Mouse (Mus musculus): ENCODE data around the gene Lipc. TPM values are rescaled to one million over a fixed set of nuclear protein-coding genes. Genes with fewer than 3 reads are reported as not detected.

Lipc gene
- polyA plus RNA-seq, 1 experiment = 0.87 TPM

- Histone ChIP-seq H3K4me3 (replicated peaks; ENCODE audit: control insufficient read depth, low read depth, low read length) (no peak overlapping the region), H3K4me1 (ENCODE audit: control insufficient read depth, insufficient read depth, low read length) (peaks cover 5% of the 10 kb centered on the region; the same call in 1 of the 2 replicates), H3K27ac (ENCODE audit: control insufficient read depth, insufficient read depth, low read depth, low read length, poor library complexity) (peak overlapping the region; percentile 5)
- TF ChIP-seq POLR2A (IDR thresholded peaks at IDR 0.05; ENCODE audit: borderline replicate concordance, control insufficient read depth, low read depth, low read length) = no peak
- no peak for TF ChIP-seq CTCF (IDR thresholded peaks at IDR 0.05; ENCODE audit: control insufficient read depth, insufficient read depth, low read length)
- WGBS = 11% methylated on average over 8 of the region's 8 CpGs
Measured at GRCm38 (mm10) chr9:70847627-70848051, 104.4 kb downstream of the Lipc start.

- H3K4me1 ChIP-seq (ENCODE audit: control insufficient read depth, insufficient read depth, low read length) = peaks cover 12% of the 10 kb centered on the region
- 78% methylated on average over 4 of the region's 4 CpGs for WGBS
- H3K27ac ChIP-seq (ENCODE audit: control insufficient read depth, insufficient read depth, low read depth, low read length, poor library complexity) = peak overlapping the region; percentile 30
- no peak overlapping the region for H3K4me3 ChIP-seq (replicated peaks; ENCODE audit: control insufficient read depth, low read depth, low read length)
- TF ChIP-seq POLR2A (IDR thresholded peaks at IDR 0.05; ENCODE audit: borderline replicate concordance, control insufficient read depth, low read depth, low read length) (no peak), CTCF (IDR thresholded peaks at IDR 0.05; ENCODE audit: control insufficient read depth, insufficient read depth, low read length) (peak; percentile 42; the same call in 1 of the 2 replicates)
Measured at GRCm38 (mm10) chr9:70843270-70843669, 108.8 kb downstream of the Lipc start.

- H3K27ac ChIP-seq (ENCODE audit: control insufficient read depth, insufficient read depth, low read depth, low read length, poor library complexity) = peak overlapping the region; percentile 63; the same call in 1 of the 2 replicates
- WGBS = 30% methylated on average over 5 of the region's 6 CpGs
- peaks cover 16% of the 10 kb centered on the region for H3K4me1 ChIP-seq (ENCODE audit: control insufficient read depth, insufficient read depth, low read length)
- no peak overlapping the region for H3K4me3 ChIP-seq (replicated peaks; ENCODE audit: control insufficient read depth, low read depth, low read length)
- no peak for TF ChIP-seq POLR2A (IDR thresholded peaks at IDR 0.05; ENCODE audit: borderline replicate concordance, control insufficient read depth, low read depth, low read length)
- no peak for TF ChIP-seq CTCF (IDR thresholded peaks at IDR 0.05; ENCODE audit: control insufficient read depth, insufficient read depth, low read length)
Measured at GRCm38 (mm10) chr9:70842300-70842941, 109.6 kb downstream of the Lipc start.

- WGBS = 48% methylated on average over 8 of the region's 8 CpGs
- Histone ChIP-seq H3K4me3 (replicated peaks; ENCODE audit: control insufficient read depth, low read depth, low read length) (no peak overlapping the region), H3K27ac (ENCODE audit: control insufficient read depth, insufficient read depth, low read depth, low read length, poor library complexity) (peak overlapping the region; percentile 35), H3K4me1 (ENCODE audit: control insufficient read depth, insufficient read depth, low read length) (peaks cover 20% of the 10 kb centered on the region)
- TF ChIP-seq POLR2A (IDR thresholded peaks at IDR 0.05; ENCODE audit: borderline replicate concordance, control insufficient read depth, low read depth, low read length) (no peak), CTCF (IDR thresholded peaks at IDR 0.05; ENCODE audit: control insufficient read depth, insufficient read depth, low read length) (no peak)
Measured at GRCm38 (mm10) chr9:70841426-70842215, 110.4 kb downstream of the Lipc start.

- H3K4me1 ChIP-seq (ENCODE audit: control insufficient read depth, insufficient read depth, low read length) = peaks cover 20% of the 10 kb centered on the region
- TF ChIP-seq POLR2A (IDR thresholded peaks at IDR 0.05; ENCODE audit: borderline replicate concordance, control insufficient read depth, low read depth, low read length) (no peak), CTCF (IDR thresholded peaks at IDR 0.05; ENCODE audit: control insufficient read depth, insufficient read depth, low read length) (no peak)
- 34% methylated on average over 6 of the region's 6 CpGs for whole genome bisulfite sequencing
- H3K27ac ChIP-seq (ENCODE audit: control insufficient read depth, insufficient read depth, low read depth, low read length, poor library complexity) = peak overlapping the region; percentile 66
- no peak overlapping the region for H3K4me3 ChIP-seq (replicated peaks; ENCODE audit: control insufficient read depth, low read depth, low read length)
Measured at GRCm38 (mm10) chr9:70840861-70841341, 111.1 kb downstream of the Lipc start.

GRCm38 (mm10) chr9:70838132-70838911, 113.7 kb downstream of the Lipc start:
- Histone ChIP-seq H3K4me3 (replicated peaks; ENCODE audit: control insufficient read depth, low read depth, low read length) (no peak overlapping the region), H3K4me1 (ENCODE audit: control insufficient read depth, insufficient read depth, low read length) (peaks cover 29% of the 10 kb centered on the region)

GRCm38 (mm10) chr9:70834730-70835154, 117.3 kb downstream of the Lipc start:
- 4% methylated on average over 4 of the region's 4 CpGs for WGBS

More at GRCm38 (mm10) chr9:70838132-70838911, 113.7 kb downstream of the Lipc start:
- TF ChIP-seq CTCF (IDR thresholded peaks at IDR 0.05; ENCODE audit: control insufficient read depth, insufficient read depth, low read length) (no peak), POLR2A (IDR thresholded peaks at IDR 0.05; ENCODE audit: borderline replicate concordance, control insufficient read depth, low read depth, low read length) (no peak)
- WGBS = 24% methylated on average over 10 of the region's 10 CpGs
- H3K27ac ChIP-seq (ENCODE audit: control insufficient read depth, insufficient read depth, low read depth, low read length, poor library complexity) = peak overlapping the region; percentile 67

More at GRCm38 (mm10) chr9:70834730-70835154, 117.3 kb downstream of the Lipc start:
- H3K27ac ChIP-seq (ENCODE audit: control insufficient read depth, insufficient read depth, low read depth, low read length, poor library complexity) = peak overlapping the region; percentile 94
- no peak overlapping the region for H3K4me3 ChIP-seq (replicated peaks; ENCODE audit: control insufficient read depth, low read depth, low read length)
- TF ChIP-seq CTCF (IDR thresholded peaks at IDR 0.05; ENCODE audit: control insufficient read depth, insufficient read depth, low read length) = no peak
- TF ChIP-seq POLR2A (IDR thresholded peaks at IDR 0.05; ENCODE audit: borderline replicate concordance, control insufficient read depth, low read depth, low read length) = no peak
- peaks cover 27% of the 10 kb centered on the region for H3K4me1 ChIP-seq (ENCODE audit: control insufficient read depth, insufficient read depth, low read length)

All from bone marrow, adult 2 months (tissue).